13 mouse cellular contexts compared by ENCODE assay signal in genomic region chr12:111150236-111150596, GRCm38 (mm10). TPM values are rescaled to one million over a fixed set of nuclear protein-coding genes. Genes with fewer than 3 reads are reported as not detected.
DNase-seq lines count a peak whose midpoint lies in the region; ATAC-seq and TF ChIP-seq lines count a peak whose summit lies in the region.
"Had no signal": no experiment of that assay in that cellular context is flagged by ENCODE, and none has a peak within 500 bp of the region (broad histone marks: within the 10 kb centered on the region; RNA-seq: fewer than 3 reads in every experiment).

No protein-coding gene starts in this region.

- TF ChIP-seq CTCF in liver, postnatal 0 days (IDR thresholded peaks at IDR 0.05; ENCODE audit: low read depth), result no peak

- H3K27me3 ChIP-seq in limb, embryonic 11.5 days (ENCODE audit: control insufficient read depth, insufficient read depth, low read length), result no peaks in the 10 kb centered on the region
- H3K27me3 ChIP-seq in limb, embryonic 10.5 days (ENCODE audit: low read depth, poor library complexity, severe bottlenecking), result no peaks in the 10 kb centered on the region
- no peaks in the 10 kb centered on the region for H3K27me3 ChIP-seq in intestine, embryonic 14.5 days (replicated peaks; ENCODE audit: control insufficient read depth, insufficient read depth, low read length)
- no peaks in the 10 kb centered on the region for H3K27me3 ChIP-seq in liver, postnatal 0 days (ENCODE audit: insufficient read depth, low read length)
- H3K27me3 ChIP-seq: embryonic facial prominence, embryonic 12.5 days; hindbrain, embryonic 15.5 days had no signal

- no peak overlapping the region for H3K9ac ChIP-seq in limb, embryonic 11.5 days (ENCODE audit: low read length)
- no peak overlapping the region for H3K9ac ChIP-seq in intestine, embryonic 14.5 days (ENCODE audit: low read length)
- no peak overlapping the region for H3K9ac ChIP-seq in liver, postnatal 0 days (replicated peaks)
- H3K9ac ChIP-seq: embryonic facial prominence, embryonic 12.5 days; hindbrain, embryonic 15.5 days had no signal

- H3K4me2 ChIP-seq in limb, embryonic 11.5 days (ENCODE audit: low read depth, severe bottlenecking), result no peak overlapping the region
- H3K4me2 ChIP-seq in intestine, embryonic 14.5 days (ENCODE audit: low read length), result no peak overlapping the region
- peak overlapping the region; percentile 41 for H3K4me2 ChIP-seq in liver, postnatal 0 days (ENCODE audit: low read depth, low read length)
- H3K4me2 ChIP-seq: embryonic facial prominence, embryonic 12.5 days; hindbrain, embryonic 15.5 days had no signal

- ATAC-seq in limb, embryonic 11.5 days (ENCODE audit: insufficient number of reproducible peaks, low FRiP score, low TSS enrichment, low read depth), result no peak
- 0 out of 2 replicates have a peak, but pooled peaks have one; percentile 42 for ATAC-seq in intestine, embryonic 14.5 days (replicated peaks; ENCODE audit: low FRiP score, low TSS enrichment, low read depth)
- ATAC-seq in liver, postnatal 0 days, result no peak

- 7% methylated on average over 6 of the region's 6 CpGs for WGBS in limb, embryonic 11.5 days
- WGBS in limb, embryonic 10.5 days, result 7% methylated on average over 6 of the region's 6 CpGs
- 4% methylated on average over 6 of the region's 6 CpGs for WGBS in intestine, embryonic 14.5 days
- 7% methylated on average over 6 of the region's 6 CpGs for WGBS in liver, postnatal 0 days (ENCODE audit: insufficient replicate concordance)

- H3K4me1 ChIP-seq in limb, embryonic 11.5 days (ENCODE audit: control insufficient read depth, insufficient read depth, low read length), result 0 out of 2 replicates have a peak, but pooled peaks cover 3% of the 10 kb centered on the region
- peaks cover 19% of the 10 kb centered on the region for H3K4me1 ChIP-seq in limb, embryonic 10.5 days
- H3K4me1 ChIP-seq in intestine, embryonic 14.5 days (replicated peaks; ENCODE audit: control insufficient read depth, insufficient read depth, low read length), result peaks cover 8% of the 10 kb centered on the region; the same call in 1 of the 2 replicates
- H3K4me1 ChIP-seq in liver, postnatal 0 days (ENCODE audit: insufficient read depth), result peaks cover 23% of the 10 kb centered on the region

- no peak overlapping the region for H3K27ac ChIP-seq in limb, embryonic 11.5 days (replicated peaks; ENCODE audit: low read depth, low read length)
- H3K27ac ChIP-seq in limb, embryonic 10.5 days, result no peak overlapping the region
- no peak overlapping the region for H3K27ac ChIP-seq in intestine, embryonic 14.5 days (ENCODE audit: low read depth)
- H3K27ac ChIP-seq in liver, postnatal 0 days (ENCODE audit: low read depth), result no peak overlapping the region
- H3K27ac ChIP-seq: embryonic facial prominence, embryonic 12.5 days; hindbrain, embryonic 15.5 days had no signal

- H3K36me3 ChIP-seq in limb, embryonic 11.5 days (ENCODE audit: control insufficient read depth, insufficient read depth, low read length), result no peaks in the 10 kb centered on the region
- H3K36me3 ChIP-seq in limb, embryonic 10.5 days, result no peaks in the 10 kb centered on the region
- no peaks in the 10 kb centered on the region for H3K36me3 ChIP-seq in intestine, embryonic 14.5 days (ENCODE audit: control insufficient read depth, insufficient read depth, low read length)
- no peaks in the 10 kb centered on the region for H3K36me3 ChIP-seq in liver, postnatal 0 days (replicated peaks; ENCODE audit: insufficient read depth, low read length)
- H3K36me3 ChIP-seq: embryonic facial prominence, embryonic 12.5 days; G1E; hindbrain, embryonic 15.5 days had no signal

- H3K9me3 ChIP-seq in limb, embryonic 11.5 days (ENCODE audit: control insufficient read depth, low read length), result no peaks in the 10 kb centered on the region
- no peaks in the 10 kb centered on the region for H3K9me3 ChIP-seq in limb, embryonic 10.5 days (replicated peaks)
- 0 out of 2 replicates have a peak, but pooled peaks cover 1% of the 10 kb centered on the region for H3K9me3 ChIP-seq in intestine, embryonic 14.5 days (ENCODE audit: control insufficient read depth, low read length)
- H3K9me3 ChIP-seq in liver, postnatal 0 days (ENCODE audit: low read length), result no peaks in the 10 kb centered on the region
- H3K9me3 ChIP-seq: G1E; hindbrain, embryonic 15.5 days had no signal

- no peak overlapping the region for H3K4me3 ChIP-seq in limb, embryonic 11.5 days (ENCODE audit: low read depth, low read length)
- H3K4me3 ChIP-seq in limb, embryonic 10.5 days, result no peak overlapping the region
- H3K4me3 ChIP-seq in intestine, embryonic 14.5 days (ENCODE audit: low read depth, low read length), result no peak overlapping the region
- H3K4me3 ChIP-seq in liver, postnatal 0 days (ENCODE audit: low read depth, low read length), result no peak overlapping the region; the same call in 1 of the 2 replicates
- H3K4me3 ChIP-seq: embryonic facial prominence, embryonic 12.5 days; hindbrain, embryonic 15.5 days had no signal

- DNase-seq in limb, embryonic 11.5 days (ENCODE audit: low spot score), result peak; percentile 42
- no peak for DNase-seq in limb, embryonic 10.5 days (ENCODE audit: low spot score)
- DNase-seq in intestine, embryonic 14.5 days (ENCODE audit: low spot score), result peak; percentile 68
- DNase-seq in liver, postnatal 0 days, result peak; percentile 66
- DNase-seq in thymus, postnatal 14 days, result peak; percentile 84
- DNase-seq in frontal cortex, postnatal 25 days (ENCODE audit: low spot score in 2 of 2), result no peak
- DNase-seq in left cerebral cortex, postnatal 4 days, result no peak
- no peak for DNase-seq in cerebellum, adult 11-12 months
- DNase-seq: gastrocnemius, postnatal 10 days had no signal

- intact Hi-C loops in left cerebral cortex, postnatal 4 days (cut with DNase I), result no loop called here

- no peak for TF ChIP-seq EP300 in liver, postnatal 0 days (IDR thresholded peaks at IDR 0.05; ENCODE audit: low read depth)

RNA-seq across cellular contexts. Expression of gene Traf3, which starts 16.0 kb away (rescaled TPM):
- polyA plus RNA-seq in limb, embryonic 11.5 days (2014; fragmentation: Nextera tagmentation; extraction: Ambion mirVana), result 9.8 and 10.8 TPM in 2 replicates
- polyA plus RNA-seq in limb, embryonic 10.5 days (2016; fragmentation: Nextera tagmentation; extraction: Ambion mirVana), result 9.6 and 10.9 TPM in 2 replicates
- 9.1 and 9.9 TPM in 2 replicates for polyA plus RNA-seq in intestine, embryonic 14.5 days (2014; fragmentation: Nextera tagmentation; extraction: Ambion mirVana)
- polyA plus RNA-seq in liver, postnatal 0 days (2015; fragmentation: Nextera tagmentation; extraction: Ambion mirVana), result 1.9 and 2.5 TPM in 2 replicates
- 10 to 100 TPM; 37.0 to 41.8 TPM for total RNA-seq in left cerebral cortex, postnatal 4 days (2021)
- polyA plus RNA-seq: G1E had no signal

RNA-seq across cellular contexts. Expression of gene 4930595D18Rik, which starts 34.1 kb away (rescaled TPM):
- not detected in 2 replicates for polyA plus RNA-seq in limb, embryonic 11.5 days (2014; fragmentation: Nextera tagmentation; extraction: Ambion mirVana)
- polyA plus RNA-seq in limb, embryonic 10.5 days (2016; fragmentation: Nextera tagmentation; extraction: Ambion mirVana), result not detected in 2 replicates
- not detected in 2 replicates for polyA plus RNA-seq in intestine, embryonic 14.5 days (2014; fragmentation: Nextera tagmentation; extraction: Ambion mirVana)
- not detected in 2 replicates for polyA plus RNA-seq in liver, postnatal 0 days (2015; fragmentation: Nextera tagmentation; extraction: Ambion mirVana)
- total RNA-seq in left cerebral cortex, postnatal 4 days (2021), result not detected
- polyA plus RNA-seq: embryonic facial prominence, embryonic 12.5 days; G1E; hindbrain, embryonic 15.5 days; liver, embryonic 16.5 days had no signal

Comparison
In these comparisons a context has a peak if more than half of its experiments do, and no peak if none do; other contexts are left out.
1. DNase-seq: peak in limb, embryonic 11.5 days (single experiment), intestine, embryonic 14.5 days (single experiment), liver, postnatal 0 days (single experiment) and thymus, postnatal 14 days (single experiment); none in limb, embryonic 10.5 days (single experiment), frontal cortex, postnatal 25 days (0 of 2), left cerebral cortex, postnatal 4 days (single experiment) and cerebellum, adult 11-12 months (single experiment).